Mouse (Mus musculus): ENCODE results near the gene Gm20683. TPM values are rescaled to one million over a fixed set of nuclear protein-coding genes. Genes with fewer than 3 reads are reported as not detected.

The Gm20683 gene
- polyA plus RNA-seq, 1 experiment = 51.2 TPM

Other genes with a start within 250 kb of the Gm20683 start
- not detected in 2 replicates for gene Gng13, start 124.6 kb downstream of the Gm20683 start, polyA plus RNA-seq (2012; rRNA removed; ENCODE audit: low replicate concordance)
- gene Chtf18, start 114.3 kb downstream of the Gm20683 start, polyA plus RNA-seq (2012; rRNA removed; ENCODE audit: low replicate concordance) = 3.0 and 8.4 TPM in 2 replicates
- gene Rpusd1, start 114.1 kb downstream of the Gm20683 start, polyA plus RNA-seq (2012; rRNA removed; ENCODE audit: low replicate concordance) = 33.3 and 43.5 TPM in 2 replicates
- 0.26 and 0.95 TPM in 2 replicates for gene Mslnl, start 105.7 kb downstream of the Gm20683 start, polyA plus RNA-seq (2012; rRNA removed; ENCODE audit: low replicate concordance)
- gene Msln, start 87.4 kb downstream of the Gm20683 start, polyA plus RNA-seq (2012; rRNA removed; ENCODE audit: low replicate concordance) = 18.0 and 39.1 TPM in 2 replicates
- gene Narfl, start 68.0 kb downstream of the Gm20683 start, polyA plus RNA-seq (2012; rRNA removed; ENCODE audit: low replicate concordance) = 30.7 and 33.1 TPM in 2 replicates
- 33.7 and 63.5 TPM in 2 replicates for gene Haghl, start 56.1 kb downstream of the Gm20683 start, polyA plus RNA-seq (2012; rRNA removed; ENCODE audit: low replicate concordance)
- 0.13 TPM in 1 of 2 replicates, not detected in the other for gene Ccdc78, start 55.2 kb downstream of the Gm20683 start, polyA plus RNA-seq (2012; rRNA removed; ENCODE audit: low replicate concordance)
- 100 and 103 TPM in 2 replicates for gene Fam173a, start 48.9 kb downstream of the Gm20683 start, polyA plus RNA-seq (2012; rRNA removed; ENCODE audit: low replicate concordance)
- gene AC134908.4, start 46.1 kb downstream of the Gm20683 start, polyA plus RNA-seq (2012; rRNA removed; ENCODE audit: low replicate concordance) = not detected in 2 replicates
- 31.8 and 52.1 TPM in 2 replicates for gene Metrn, start 44.6 kb downstream of the Gm20683 start, polyA plus RNA-seq (2012; rRNA removed; ENCODE audit: low replicate concordance)
- gene Fbxl16, start 32.7 kb downstream of the Gm20683 start, polyA plus RNA-seq (2012; rRNA removed; ENCODE audit: low replicate concordance) = 1.3 and 10.1 TPM in 2 replicates
- 29.1 and 47.7 TPM in 2 replicates for gene Wdr24, start 18.1 kb downstream of the Gm20683 start, polyA plus RNA-seq (2012; rRNA removed; ENCODE audit: low replicate concordance)
- 107 and 138 TPM in 2 replicates for gene Jmjd8, start 12.9 kb downstream of the Gm20683 start, polyA plus RNA-seq (2012; rRNA removed; ENCODE audit: low replicate concordance)
- gene Stub1, start 8.4 kb downstream of the Gm20683 start, polyA plus RNA-seq (2012; rRNA removed; ENCODE audit: low replicate concordance) = 147 and 198 TPM in 2 replicates
- 63.1 and 173 TPM in 2 replicates for gene Rhbdl1, start 4.5 kb downstream of the Gm20683 start, polyA plus RNA-seq (2012; rRNA removed; ENCODE audit: low replicate concordance)
- 48.9 and 77.3 TPM in 2 replicates for gene Rhot2, start 3.1 kb upstream of the Gm20683 start, polyA plus RNA-seq (2012; rRNA removed; ENCODE audit: low replicate concordance)
- gene Wdr90, start 19.7 kb upstream of the Gm20683 start, polyA plus RNA-seq (2012; rRNA removed; ENCODE audit: low replicate concordance) = 16.4 and 55.2 TPM in 2 replicates
- 84.2 and 113 TPM in 2 replicates for gene Mcrip2, start 27.0 kb upstream of the Gm20683 start, polyA plus RNA-seq (2012; rRNA removed; ENCODE audit: low replicate concordance)
- 47.8 and 80.7 TPM in 2 replicates for gene Mettl26, start 33.3 kb upstream of the Gm20683 start, polyA plus RNA-seq (2012; rRNA removed; ENCODE audit: low replicate concordance)
- 0.54 and 1.1 TPM in 2 replicates for gene Wfikkn1, start 39.1 kb upstream of the Gm20683 start, polyA plus RNA-seq (2012; rRNA removed; ENCODE audit: low replicate concordance)
- gene Rab40c, start 78.0 kb upstream of the Gm20683 start, polyA plus RNA-seq (2012; rRNA removed; ENCODE audit: low replicate concordance) = 35.2 and 54.0 TPM in 2 replicates
- 166 and 173 TPM in 2 replicates for gene Pigq, start 103.2 kb upstream of the Gm20683 start, polyA plus RNA-seq (2012; rRNA removed; ENCODE audit: low replicate concordance)
- 1.0 TPM in 1 of 2 replicates, not detected in the other for gene Nhlrc4, start 103.2 kb upstream of the Gm20683 start, polyA plus RNA-seq (2012; rRNA removed; ENCODE audit: low replicate concordance)
- gene A930017K11Rik, start 110.8 kb upstream of the Gm20683 start, polyA plus RNA-seq (2012; rRNA removed; ENCODE audit: low replicate concordance) = 0.12 TPM in 1 of 2 replicates, not detected in the other
- 22.9 and 54.5 TPM in 2 replicates for gene Capn15, start 144.0 kb upstream of the Gm20683 start, polyA plus RNA-seq (2012; rRNA removed; ENCODE audit: low replicate concordance)
- 32.8 and 33.6 TPM in 2 replicates for gene Rab11fip3, start 227.8 kb upstream of the Gm20683 start, polyA plus RNA-seq (2012; rRNA removed; ENCODE audit: low replicate concordance)
- 27.4 and 27.8 TPM in 2 replicates for gene Decr2, start 248.6 kb upstream of the Gm20683 start, polyA plus RNA-seq (2012; rRNA removed; ENCODE audit: low replicate concordance)

Data from subcutaneous adipose tissue, adult 2 months (tissue).